Mouse (Mus musculus) G1E (cell line): ENCODE results near the gene Zfp609.

Source experiments
- CTCF ChIP-seq: IDR thresholded peaks from 2 replicates; pipeline ENCODE4 v1.5.1; 2012; ENCODE audit warnings: low read depth, low read length, inconsistent platforms, mixed read lengths
- GATA1 ChIP-seq: IDR thresholded peaks from 2 replicates; pipeline ENCODE4 v1.6.1; 2012; ENCODE audit warnings: borderline replicate concordance, low read length, inconsistent platforms, mixed read lengths
- GATA2 ChIP-seq: IDR thresholded peaks from 2 replicates; pipeline ENCODE4 v1.6.1; 2012; ENCODE audit warnings: low read depth, low read length, inconsistent platforms, borderline replicate concordance
- TAL1 ChIP-seq: conservative IDR thresholded peaks from 2 replicates; pipeline ENCODE4 v1.6.1; 2012; ENCODE audit warnings: low read depth, low read length, inconsistent platforms, mixed read lengths

GRCm38 (mm10) chr9:65702286-65702685, 125.1 kb downstream of the Zfp609 start:
- TF ChIP-seq TAL1 (no peak), CTCF (no peak), GATA1 (no peak), GATA2 (no peak)
